Mouse (Mus musculus) heart, postnatal 0 days (tissue): Measurements from ENCODE around the gene Col18a1.

Experiments used
- CTCF ChIP-seq: IDR thresholded peaks from 2 replicates; pipeline ENCODE4 v1.5.1; 2016; ENCODE audit warnings: antibody characterized with exemption, control low read depth, low read depth
- EP300 ChIP-seq: IDR thresholded peaks from 2 replicates; pipeline ENCODE4 v1.6.1; 2016; ENCODE audit warnings: antibody characterized with exemption, low read depth

DNA sequence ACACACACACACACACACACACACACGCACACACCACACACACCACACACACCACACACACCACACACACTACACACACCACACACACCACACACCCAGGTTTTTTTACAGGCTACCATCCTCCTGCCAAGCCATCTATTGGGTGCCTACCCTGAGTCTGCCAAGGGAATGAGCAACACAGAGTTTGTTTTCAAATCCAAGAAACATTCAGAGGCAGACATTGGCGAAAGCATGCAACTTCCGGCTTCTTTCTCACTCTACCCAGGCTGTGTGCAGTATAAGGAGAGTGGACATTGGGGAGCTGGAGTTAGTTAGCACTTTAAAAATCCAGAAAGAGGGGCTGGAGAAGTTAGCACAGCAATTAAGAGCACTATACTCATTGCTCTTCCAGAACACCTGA is 157.7 kb downstream of the Col18a1 start:
- TF ChIP-seq CTCF: no peak
- no peak for TF ChIP-seq EP300
